Mouse (Mus musculus) myocyte (in vitro differentiated cells): ENCODE measurements around the gene Cdhr3.

ENCODE experiments used
- CEBPB ChIP-seq: IDR thresholded peaks from 2 replicates; pipeline ENCODE4 v1.6.1; 2011; ENCODE audit warnings: mild to moderate bottlenecking, moderate library complexity; ENCODE audit not compliant: poor library complexity, insufficient read depth, severe bottlenecking
- MAX ChIP-seq: IDR thresholded peaks from one replicate; pipeline ENCODE4 v1.6.1; 2011; ENCODE audit warnings: low read depth, mild to moderate bottlenecking, control low read depth
- MYOG ChIP-seq, 3 experiments: IDR thresholded peaks; one replicate each; pipeline ENCODE4 v1.6.1; 2011; ENCODE audit warnings: control low read depth in 2 of 3, low read depth in 2 of 3, mild to moderate bottlenecking in 2 of 3; ENCODE audit not compliant: insufficient read length in 2 of 3, control insufficient read depth in 1 of 3, insufficient read depth in 1 of 3
- POLR2A ChIP-seq: IDR thresholded peaks from one replicate; pipeline ENCODE4 v1.6.1; 2011; ENCODE audit warnings: low read depth, mild to moderate bottlenecking, control low read depth, moderate library complexity; ENCODE audit not compliant: insufficient read length
- USF1 ChIP-seq: IDR thresholded peaks from one replicate; pipeline ENCODE4 v1.6.1; 2011; ENCODE audit warnings: low read depth, mild to moderate bottlenecking, control low read depth, moderate library complexity

- TF ChIP-seq POLR2A (no peak), USF1 (no peak), MAX (no peak), MYOG (IDR thresholded peaks at IDR 0.05; ENCODE audit: control insufficient read depth in 1 of 3, insufficient read depth in 1 of 3, insufficient read length in 2 of 3, low read depth in 2 of 3) (no peak), CEBPB (no peak)
Observed at GRCm38 (mm10) chr12:33105724-33106123, 13.0 kb upstream of the Cdhr3 start.
